Mouse (Mus musculus): Measurements from ENCODE around the gene Parvb. TPM values are rescaled to one million over a fixed set of nuclear protein-coding genes. Genes with fewer than 3 reads are reported as not detected.

Gene Parvb
- polyA plus RNA-seq, 1 experiment from 2014 or later: 10.2 TPM

- Histone ChIP-seq H3K4me2 (no peak overlapping the region), H3K9me3 (ENCODE audit: control insufficient read depth, low read length) (no peaks in the 10 kb centered on the region), H3K4me1 (ENCODE audit: control insufficient read depth, insufficient read depth, low read length) (no peaks in the 10 kb centered on the region), H3K36me3 (ENCODE audit: control insufficient read depth, insufficient read depth, low read length) (no peaks in the 10 kb centered on the region), H3K27ac (ENCODE audit: low read depth, low read length) (no peak overlapping the region), H3K9ac (ENCODE audit: low read length) (no peak overlapping the region), H3K4me3 (ENCODE audit: low read depth, low read length) (no peak overlapping the region), H3K27me3 (ENCODE audit: control insufficient read depth, insufficient read depth, low read length) (no peaks in the 10 kb centered on the region)
- peak; percentile 44 for DNase-seq (ENCODE audit: low spot score, missing footprints)
- 88% methylated on average over 4 of the region's 4 CpGs for whole genome bisulfite sequencing
- ATAC-seq (ENCODE audit: low FRiP score): no peak
These were observed 99.3 kb downstream of the Parvb start for GRCm38 (mm10) chr15:84331066-84331612.

- Histone ChIP-seq H3K36me3 (ENCODE audit: control insufficient read depth, insufficient read depth, low read length) (no peaks in the 10 kb centered on the region), H3K4me3 (ENCODE audit: low read depth, low read length) (no peak overlapping the region), H3K9me3 (ENCODE audit: control insufficient read depth, low read length) (no peaks in the 10 kb centered on the region), H3K27me3 (ENCODE audit: control insufficient read depth, insufficient read depth, low read length) (no peaks in the 10 kb centered on the region), H3K9ac (ENCODE audit: low read length) (no peak overlapping the region), H3K4me2 (no peak overlapping the region), H3K4me1 (ENCODE audit: control insufficient read depth, insufficient read depth, low read length) (no peaks in the 10 kb centered on the region), H3K27ac (ENCODE audit: low read depth, low read length) (no peak overlapping the region)
- DNase-seq (ENCODE audit: low spot score, missing footprints) (no peak), ATAC-seq (ENCODE audit: low FRiP score) (no peak)
- 87% methylated on average over 12 of the region's 12 CpGs for WGBS
These were observed 104.5 kb downstream of the Parvb start for GRCm38 (mm10) chr15:84336281-84336817.

- WGBS: 69% methylated on average over 5 of the region's 5 CpGs
- no peak for ATAC-seq (ENCODE audit: low FRiP score)
- Histone ChIP-seq H3K4me3 (ENCODE audit: low read depth, low read length) (no peak overlapping the region), H3K4me1 (ENCODE audit: control insufficient read depth, insufficient read depth, low read length) (no peaks in the 10 kb centered on the region), H3K9ac (ENCODE audit: low read length) (no peak overlapping the region), H3K27me3 (ENCODE audit: control insufficient read depth, insufficient read depth, low read length) (no peaks in the 10 kb centered on the region), H3K27ac (ENCODE audit: low read depth, low read length) (no peak overlapping the region), H3K4me2 (no peak overlapping the region), H3K36me3 (ENCODE audit: control insufficient read depth, insufficient read depth, low read length) (no peaks in the 10 kb centered on the region), H3K9me3 (ENCODE audit: control insufficient read depth, low read length) (no peaks in the 10 kb centered on the region)
- no peak for DNase-seq (ENCODE audit: low spot score, missing footprints)
These were observed 105.8 kb downstream of the Parvb start for GRCm38 (mm10) chr15:84337599-84337998.

- Histone ChIP-seq H3K27ac (ENCODE audit: low read depth, low read length) (no peak overlapping the region), H3K9me3 (ENCODE audit: control insufficient read depth, low read length) (no peaks in the 10 kb centered on the region), H3K9ac (ENCODE audit: low read length) (no peak overlapping the region), H3K4me2 (no peak overlapping the region), H3K4me3 (ENCODE audit: low read depth, low read length) (no peak overlapping the region), H3K27me3 (ENCODE audit: control insufficient read depth, insufficient read depth, low read length) (no peaks in the 10 kb centered on the region), H3K4me1 (ENCODE audit: control insufficient read depth, insufficient read depth, low read length) (no peaks in the 10 kb centered on the region), H3K36me3 (ENCODE audit: control insufficient read depth, insufficient read depth, low read length) (no peaks in the 10 kb centered on the region)
- ATAC-seq (ENCODE audit: low FRiP score): no peak
- 61% methylated on average over 2 of the region's 2 CpGs for WGBS
- DNase-seq (ENCODE audit: low spot score, missing footprints): no peak
These were observed 109.1 kb downstream of the Parvb start for GRCm38 (mm10) chr15:84340926-84341325.

GRCm38 (mm10) chr15:84348769-84349168 is 116.9 kb downstream of the Parvb start:
- H3K27ac ChIP-seq (ENCODE audit: low read depth, low read length): no peak overlapping the region
- H3K9ac ChIP-seq (ENCODE audit: low read length): no peak overlapping the region
- no peaks in the 10 kb centered on the region for H3K27me3 ChIP-seq (ENCODE audit: control insufficient read depth, insufficient read depth, low read length)
- H3K4me1 ChIP-seq (ENCODE audit: control insufficient read depth, insufficient read depth, low read length): no peaks in the 10 kb centered on the region; the same call in 1 of the 2 replicates
- no peak overlapping the region for H3K4me3 ChIP-seq (ENCODE audit: low read depth, low read length)
- WGBS: 93% methylated on average over 4 of the region's 4 CpGs
- H3K4me2 ChIP-seq: no peak overlapping the region
- no peaks in the 10 kb centered on the region for H3K36me3 ChIP-seq (ENCODE audit: control insufficient read depth, insufficient read depth, low read length)
- DNase-seq (ENCODE audit: low spot score, missing footprints) (peak; percentile 49), ATAC-seq (ENCODE audit: low FRiP score) (no peak)
- H3K9me3 ChIP-seq (ENCODE audit: control insufficient read depth, low read length): no peaks in the 10 kb centered on the region

GRCm38 (mm10) chr15:84349915-84350738 is 118.3 kb downstream of the Parvb start:
- Histone ChIP-seq H3K4me3 (ENCODE audit: low read depth, low read length) (no peak overlapping the region), H3K4me1 (ENCODE audit: control insufficient read depth, insufficient read depth, low read length) (no peaks in the 10 kb centered on the region; the same call in 1 of the 2 replicates), H3K27ac (ENCODE audit: low read depth, low read length) (no peak overlapping the region), H3K27me3 (ENCODE audit: control insufficient read depth, insufficient read depth, low read length) (no peaks in the 10 kb centered on the region), H3K9me3 (ENCODE audit: control insufficient read depth, low read length) (no peaks in the 10 kb centered on the region), H3K36me3 (ENCODE audit: control insufficient read depth, insufficient read depth, low read length) (no peaks in the 10 kb centered on the region), H3K4me2 (no peak overlapping the region), H3K9ac (ENCODE audit: low read length) (no peak overlapping the region)
- no peak for ATAC-seq (ENCODE audit: low FRiP score)
- WGBS: 64% methylated on average over 14 of the region's 14 CpGs
- DNase-seq (ENCODE audit: low spot score, missing footprints): peak; percentile 83

GRCm38 (mm10) chr15:84351342-84351741 is 119.5 kb downstream of the Parvb start:
- Histone ChIP-seq H3K27me3 (ENCODE audit: control insufficient read depth, insufficient read depth, low read length) (no peaks in the 10 kb centered on the region), H3K4me3 (ENCODE audit: low read depth, low read length) (no peak overlapping the region), H3K9ac (ENCODE audit: low read length) (no peak overlapping the region), H3K4me2 (no peak overlapping the region), H3K4me1 (ENCODE audit: control insufficient read depth, insufficient read depth, low read length) (no peaks in the 10 kb centered on the region; the same call in 1 of the 2 replicates), H3K36me3 (ENCODE audit: control insufficient read depth, insufficient read depth, low read length) (no peaks in the 10 kb centered on the region), H3K9me3 (ENCODE audit: control insufficient read depth, low read length) (no peaks in the 10 kb centered on the region), H3K27ac (ENCODE audit: low read depth, low read length) (no peak overlapping the region)
- DNase-seq (ENCODE audit: low spot score, missing footprints) (peak; percentile 14), ATAC-seq (ENCODE audit: low FRiP score) (no peak)
- WGBS: 84% methylated on average over 7 of the region's 7 CpGs

GRCm38 (mm10) chr15:84351915-84352844 is 120.3 kb downstream of the Parvb start:
- Histone ChIP-seq H3K27ac (ENCODE audit: low read depth, low read length) (no peak overlapping the region), H3K27me3 (ENCODE audit: control insufficient read depth, insufficient read depth, low read length) (no peaks in the 10 kb centered on the region), H3K4me1 (ENCODE audit: control insufficient read depth, insufficient read depth, low read length) (no peaks in the 10 kb centered on the region; the same call in 1 of the 2 replicates), H3K9ac (ENCODE audit: low read length) (no peak overlapping the region), H3K4me2 (no peak overlapping the region), H3K4me3 (ENCODE audit: low read depth, low read length) (no peak overlapping the region), H3K36me3 (ENCODE audit: control insufficient read depth, insufficient read depth, low read length) (no peaks in the 10 kb centered on the region), H3K9me3 (ENCODE audit: control insufficient read depth, low read length) (no peaks in the 10 kb centered on the region)
- DNase-seq (ENCODE audit: low spot score, missing footprints) (peak; percentile 78), ATAC-seq (ENCODE audit: low FRiP score) (no peak)
- WGBS: 68% methylated on average over 21 of the region's 21 CpGs

Data from midbrain, embryonic 11.5 days (tissue).